Mouse (Mus musculus) hindbrain, embryonic 16.5 days (tissue): ENCODE measurements around the gene Fbxw9. TPM values are rescaled to one million over a fixed set of nuclear protein-coding genes. Genes with fewer than 3 reads are reported as not detected.

Source experiments
- ATAC-seq: fragments of 200-750 bp; cut with Nextera tagmentation; 2 replicates; pipeline ENCODE4 v1.8.0; 2017; ENCODE audit warnings: moderate TSS enrichment, moderate library complexity
- H3K27ac ChIP-seq: fragments of 300-500 bp; sonication (generic); 2 replicates; pipeline ENCODE4 v1.5.1; 2014; ENCODE audit warnings: low read depth, mild to moderate bottlenecking, control low read depth, low read length, moderate library complexity
- H3K27me3 ChIP-seq: fragments of 300-500 bp; sonication (generic); replicated peaks from 2 replicates; pipeline ENCODE4 v1.6.1; 2014; ENCODE audit warnings: low read length; ENCODE audit not compliant: control insufficient read depth, insufficient read depth
- H3K36me3 ChIP-seq: fragments of 300-500 bp; sonication (generic); 2 replicates; pipeline ENCODE4 v1.6.1; 2014; ENCODE audit warnings: mild to moderate bottlenecking, low read length, moderate library complexity, mixed read lengths; ENCODE audit not compliant: control insufficient read depth, insufficient read depth
- H3K4me1 ChIP-seq: fragments of 300-500 bp; sonication (generic); 2 replicates; pipeline ENCODE4 v1.6.1; 2014; ENCODE audit warnings: low read depth, low read length; ENCODE audit not compliant: control insufficient read depth, insufficient read depth
- H3K4me2 ChIP-seq: fragments of 300-500 bp; sonication (generic); 2 replicates; pipeline ENCODE4 v1.6.1; 2014; ENCODE audit warnings: mild to moderate bottlenecking, low read length, control low read depth, moderate library complexity
- H3K4me3 ChIP-seq: fragments of 300-500 bp; sonication (generic); 2 replicates; pipeline ENCODE4 v1.5.1; 2014; ENCODE audit warnings: mild to moderate bottlenecking, low read length, control low read depth, moderate library complexity
- H3K9ac ChIP-seq: fragments of 300-500 bp; sonication (generic); 2 replicates; pipeline ENCODE4 v1.6.1; 2014; ENCODE audit warnings: low read depth, mild to moderate bottlenecking, control low read depth, low read length, moderate library complexity
- H3K9me3 ChIP-seq: fragments of 300-500 bp; sonication (generic); 2 replicates; pipeline ENCODE4 v1.6.1; 2014; ENCODE audit warnings: mild to moderate bottlenecking, low read length, moderate library complexity; ENCODE audit not compliant: control insufficient read depth
- WGBS: fragments of 180-500 bp; shearing (Covaris S2); extraction: QIAGEN DNeasy Blood & Tissue Kit; methylation state at CpG from one replicate; pipeline ENCODE4 v1.1.7; 2014; 5-methylcytosine and 5-hydroxymethylcytosine counted together
- polyA plus RNA-seq: library from polyadenylated mRNA; unstranded; fragments of >200 nt; fragmentation: Nextera tagmentation; extraction: Ambion mirVana; gene quantifications from 2 replicates; pipeline ENCODE4 v1.2.1, GENCODE M21; 2015

The Fbxw9 gene
- polyA plus RNA-seq: 75.8 and 83.2 TPM in 2 replicates

DNA sequence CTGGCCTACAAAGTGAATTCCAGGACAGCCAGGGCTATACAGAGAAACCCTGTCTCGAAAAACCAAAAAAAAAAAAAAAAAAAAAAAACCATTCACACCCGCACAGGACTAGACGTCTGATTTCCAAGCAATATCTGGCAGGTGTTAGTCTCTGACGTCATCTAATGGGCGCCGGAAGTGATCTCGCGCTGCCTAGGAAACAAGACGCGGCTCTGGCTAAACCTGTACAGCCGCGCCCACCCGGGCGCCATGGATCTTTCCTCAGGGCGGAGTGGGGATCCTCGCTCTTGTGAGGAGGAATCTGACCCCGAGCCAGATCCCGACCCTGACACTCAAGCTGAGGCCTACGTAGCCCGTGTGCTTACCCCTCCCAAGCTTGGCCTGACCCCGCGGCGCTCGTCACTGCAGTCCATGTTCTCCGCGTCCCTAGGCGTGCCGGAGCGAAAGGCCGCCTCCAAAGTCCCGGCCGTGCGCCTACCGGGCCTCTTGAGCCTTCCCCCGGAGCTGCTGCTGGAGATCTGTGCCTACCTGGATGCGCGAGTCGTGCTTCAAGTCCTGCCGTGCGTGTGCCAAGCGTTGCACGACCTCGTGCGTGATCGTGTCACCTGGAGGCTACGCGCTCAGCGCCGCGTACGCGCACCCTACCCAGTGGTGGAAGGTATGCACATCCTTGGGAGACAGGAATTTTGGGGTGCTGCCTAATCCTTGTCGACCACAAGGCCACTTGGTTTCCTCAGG is at the start of gene Fbxw9:
TSS of gene Fbxw9 (plus strand) at position 177 of the 738 bp plus-strand sequence.
- Histone ChIP-seq H3K9ac (peak within 1 kb of the TSS; percentile 83), H3K36me3 (peaks cover 14% of the 10 kb centered on the region), H3K9me3 (no peaks in the 10 kb centered on the region), H3K4me2 (peak within 1 kb of the TSS; percentile 92), H3K27ac (peak within 1 kb of the TSS; percentile 75), H3K4me3 (peak within 1 kb of the TSS; percentile 71), H3K4me1 (peaks cover 19% of the 10 kb centered on the region), H3K27me3 (no peaks in the 10 kb centered on the region)
- peak; percentile 93 for ATAC-seq
- WGBS: under 1% methylated on average over 51 of the region's 53 CpGs

DNA sequence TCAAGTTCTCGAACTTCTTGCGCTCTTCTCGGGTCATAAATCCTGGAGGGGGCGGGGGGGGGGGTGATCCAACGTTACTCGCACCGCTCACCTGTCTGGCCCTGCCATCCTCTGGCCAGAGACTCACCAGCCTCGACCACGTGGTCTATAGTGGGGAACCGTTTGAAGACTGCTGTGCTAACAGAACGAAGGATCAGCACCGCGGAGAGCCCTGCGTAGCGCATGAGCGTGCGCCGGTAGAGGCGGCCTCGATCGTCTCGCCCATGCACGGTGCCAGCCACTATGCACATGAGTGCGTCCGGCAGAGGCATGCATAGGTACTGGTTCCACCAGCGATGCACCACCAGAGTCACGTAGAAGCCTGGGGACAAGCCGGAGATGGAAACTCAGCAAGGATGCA is 48.6 kb upstream of the Fbxw9 start:
- H3K4me2 ChIP-seq: peak overlapping the region; percentile 15; the same call in 1 of the 2 replicates
- H3K27me3 ChIP-seq: peaks cover 19% of the 10 kb centered on the region
- WGBS: 13% methylated on average over 28 of the region's 28 CpGs

DNA sequence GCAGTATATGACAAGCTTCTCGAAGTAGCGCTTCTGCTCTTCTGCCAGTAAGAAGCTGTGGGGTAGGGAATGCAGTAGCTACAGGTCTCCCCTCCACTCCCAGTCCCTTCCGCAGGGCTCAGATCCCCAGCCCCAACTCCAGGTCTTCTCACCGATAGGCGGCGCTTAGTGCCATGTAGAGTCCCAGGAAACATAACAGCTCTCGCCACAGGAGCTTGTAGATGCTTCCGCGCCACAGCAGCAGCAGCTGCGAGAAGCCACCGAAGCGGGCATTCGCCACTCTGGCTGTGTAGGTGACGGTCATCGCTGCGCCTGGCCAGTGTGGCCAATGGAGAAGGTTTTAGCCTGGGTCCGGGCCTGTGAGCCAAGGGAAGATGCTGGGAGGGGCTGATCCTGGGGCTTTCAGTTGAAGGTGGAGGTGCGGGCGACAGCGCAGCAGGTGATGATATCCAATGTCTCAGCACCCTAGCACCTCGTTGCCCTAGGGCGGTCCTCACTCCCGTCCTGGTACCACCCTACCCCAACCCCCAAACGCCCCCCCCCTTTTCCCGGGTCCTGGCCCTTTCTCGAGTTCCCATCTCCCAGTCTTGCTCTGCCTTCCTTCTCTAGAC is 46.5 kb upstream of the Fbxw9 start:
- 5% methylated on average over 26 of the region's 26 CpGs for WGBS
- peaks cover 19% of the 10 kb centered on the region for H3K27me3 ChIP-seq
- ATAC-seq: peak; percentile 65

More for the DNA sequence above, 48.6 kb upstream of the Fbxw9 start:
- no peak overlapping the region for H3K4me3 ChIP-seq
- H3K4me1 ChIP-seq: peaks cover 4% of the 10 kb centered on the region; the same call in 1 of the 2 replicates
- no peaks in the 10 kb centered on the region for H3K36me3 ChIP-seq
- no peak overlapping the region for H3K27ac ChIP-seq
- H3K9ac ChIP-seq: no peak overlapping the region
- H3K9me3 ChIP-seq: no peaks in the 10 kb centered on the region
- no peak for ATAC-seq

DNA sequence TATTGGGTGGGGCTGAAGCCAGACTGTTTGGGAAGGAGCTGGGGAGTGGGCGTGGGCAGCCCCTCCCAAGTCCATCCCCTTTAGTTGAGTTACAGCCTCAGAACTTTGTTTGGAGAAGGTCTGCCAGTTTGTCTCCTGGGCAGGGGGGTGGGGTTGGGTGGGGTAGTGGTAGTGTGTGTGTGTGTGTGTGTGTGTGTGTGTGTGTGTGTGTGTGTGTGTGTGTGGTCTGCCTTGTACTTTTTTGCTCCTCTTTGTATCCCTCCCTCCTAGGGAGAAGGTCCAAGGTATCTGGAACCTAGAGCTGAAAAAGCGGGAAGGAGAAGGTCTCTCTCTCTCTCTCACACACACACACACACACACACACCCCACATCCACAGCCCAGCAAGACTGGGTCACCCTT is 45.4 kb upstream of the Fbxw9 start, which contains the start of gene Best2:
TSS of gene Best2 (minus strand) at position 101 of the 400 bp plus-strand sequence.
- H3K27ac ChIP-seq: no peak within 1 kb of the TSS
- 58% methylated on average over 2 of the region's 2 CpGs for WGBS

More for the DNA sequence above, 46.5 kb upstream of the Fbxw9 start:
- Histone ChIP-seq H3K4me2 (peak overlapping the region; percentile 74), H3K9me3 (no peaks in the 10 kb centered on the region), H3K27ac (no peak overlapping the region), H3K4me3 (peak overlapping the region; percentile 40), H3K9ac (peak overlapping the region; percentile 65), H3K4me1 (peaks cover 4% of the 10 kb centered on the region; the same call in 1 of the 2 replicates), H3K36me3 (peaks cover 7% of the 10 kb centered on the region)

DNA sequence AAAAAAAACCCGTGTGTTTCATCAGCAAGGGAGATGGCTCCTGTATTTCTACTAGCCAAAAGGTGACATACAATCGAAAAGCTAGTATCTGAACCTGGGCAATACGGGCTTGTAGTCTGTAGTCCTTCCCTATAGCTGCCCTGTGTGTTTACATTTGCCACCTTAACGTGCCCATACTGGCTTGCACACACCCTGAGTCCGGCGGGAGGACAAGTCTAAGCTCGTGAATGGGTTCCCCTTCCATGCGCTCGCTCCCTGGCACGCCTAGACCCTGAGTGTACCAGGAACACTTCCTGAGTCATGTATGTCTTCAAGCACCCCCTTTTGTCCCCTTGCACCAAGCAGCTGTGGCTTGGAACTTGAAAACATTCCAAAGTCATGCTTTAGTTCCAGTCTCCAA is 43.1 kb upstream of the Fbxw9 start:
- no peak overlapping the region for H3K4me3 ChIP-seq
- WGBS: 78% methylated on average over 10 of the region's 10 CpGs
- no peaks in the 10 kb centered on the region for H3K9me3 ChIP-seq
- H3K27me3 ChIP-seq: peaks cover 7% of the 10 kb centered on the region
- H3K4me2 ChIP-seq: no peak overlapping the region
- peaks cover 4% of the 10 kb centered on the region; the same call in 1 of the 2 replicates for H3K4me1 ChIP-seq
- H3K27ac ChIP-seq: no peak overlapping the region
- H3K9ac ChIP-seq: no peak overlapping the region
- peaks cover 22% of the 10 kb centered on the region for H3K36me3 ChIP-seq
- ATAC-seq: no peak

More for the DNA sequence above, 45.4 kb upstream of the Fbxw9 start, which contains the start of gene Best2:
- H3K4me2 ChIP-seq: peak within 1 kb of the TSS; percentile 74
- H3K4me3 ChIP-seq: peak within 1 kb of the TSS; percentile 40
- no peaks in the 10 kb centered on the region for H3K9me3 ChIP-seq
- peaks cover 13% of the 10 kb centered on the region for H3K27me3 ChIP-seq
- no peak for ATAC-seq
- H3K4me1 ChIP-seq: peaks cover 4% of the 10 kb centered on the region; the same call in 1 of the 2 replicates
- H3K36me3 ChIP-seq: peaks cover 18% of the 10 kb centered on the region
- peak within 1 kb of the TSS; percentile 65 for H3K9ac ChIP-seq

DNA sequence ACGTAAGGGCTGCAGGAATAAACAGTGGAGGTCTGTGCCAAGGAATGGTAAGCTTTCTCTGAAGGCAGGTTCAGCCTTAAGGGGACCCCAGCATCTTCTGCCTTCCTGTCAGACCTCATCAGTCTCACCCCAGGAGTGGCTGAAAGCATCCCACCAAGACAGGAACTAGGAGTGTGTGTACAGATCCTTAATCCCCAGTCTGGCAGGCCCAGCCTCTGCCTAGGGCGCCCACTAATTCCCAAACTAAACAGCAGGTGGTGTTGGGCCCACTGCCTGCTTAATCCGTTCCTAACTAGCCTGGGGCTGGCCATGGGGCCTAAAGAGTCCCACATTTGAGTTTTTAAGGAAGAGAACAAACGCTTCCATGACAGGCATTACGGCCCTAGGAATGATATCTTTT is 42.6 kb upstream of the Fbxw9 start:
- H3K9ac ChIP-seq: no peak overlapping the region
- 51% methylated on average over 5 of the region's 5 CpGs for WGBS
- H3K4me2 ChIP-seq: no peak overlapping the region
- ATAC-seq: no peak; the same call in 1 of the 2 replicates
- peaks cover 22% of the 10 kb centered on the region for H3K36me3 ChIP-seq
- no peaks in the 10 kb centered on the region for H3K9me3 ChIP-seq
- peaks cover 5% of the 10 kb centered on the region for H3K27me3 ChIP-seq
- peaks cover 4% of the 10 kb centered on the region; the same call in 1 of the 2 replicates for H3K4me1 ChIP-seq
- H3K27ac ChIP-seq: no peak overlapping the region
- H3K4me3 ChIP-seq: no peak overlapping the region

DNA sequence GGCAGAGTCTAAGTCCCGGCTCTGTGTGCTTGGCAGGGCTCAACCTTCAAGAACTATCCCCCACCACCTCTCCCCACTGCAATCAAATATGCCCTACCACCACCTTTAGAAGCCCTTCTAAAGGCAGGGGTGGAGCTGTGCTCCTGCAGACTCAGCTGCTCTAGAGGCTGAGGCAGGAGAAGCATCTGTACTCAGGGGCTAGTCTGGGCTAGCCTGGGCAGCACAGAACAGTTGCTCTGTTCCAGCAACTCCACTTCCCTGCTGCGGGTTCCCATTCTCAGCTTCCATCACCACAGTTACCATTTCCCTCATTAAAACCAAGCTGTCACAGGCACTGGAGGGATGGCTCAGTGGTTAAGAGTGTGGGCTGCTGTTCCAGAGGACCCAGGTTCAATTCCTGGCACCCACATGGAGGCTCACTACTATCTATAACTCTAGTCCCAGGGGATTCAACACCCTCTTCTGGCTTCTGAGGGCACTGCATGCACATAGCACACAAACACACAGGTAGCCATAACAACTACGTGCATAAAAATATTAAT is 38.3 kb upstream of the Fbxw9 start:
- ATAC-seq: no peak
- H3K4me1 ChIP-seq: peaks cover 20% of the 10 kb centered on the region
- no peak overlapping the region for H3K9ac ChIP-seq
- peaks cover 26% of the 10 kb centered on the region for H3K36me3 ChIP-seq
- no peak overlapping the region for H3K4me2 ChIP-seq
- H3K27me3 ChIP-seq: no peaks in the 10 kb centered on the region
- H3K9me3 ChIP-seq: no peaks in the 10 kb centered on the region
- 91% methylated on average over 3 of the region's 3 CpGs for WGBS
- H3K4me3 ChIP-seq: no peak overlapping the region
- no peak overlapping the region for H3K27ac ChIP-seq

DNA sequence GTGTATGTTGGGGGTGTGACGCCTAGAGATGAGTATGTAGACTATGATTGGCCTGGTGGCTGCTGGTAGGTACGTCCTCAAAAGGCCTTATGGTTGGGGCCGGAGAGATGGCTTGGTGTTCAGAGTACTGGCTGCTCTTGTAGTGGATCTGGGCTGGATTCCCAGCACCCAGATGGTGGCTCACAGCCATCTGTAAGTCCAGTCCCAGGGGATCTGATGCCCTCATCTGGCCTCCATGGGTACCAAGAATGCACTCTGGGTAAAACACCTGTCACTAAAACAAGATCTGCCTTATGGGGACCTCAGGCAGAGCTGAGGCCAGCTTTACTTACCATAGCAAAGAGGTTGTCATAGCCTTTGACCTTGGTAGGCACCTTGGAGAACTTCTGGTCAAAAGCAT is 36.0 kb upstream of the Fbxw9 start:
- H3K9ac ChIP-seq: no peak overlapping the region
- ATAC-seq: no peak
- no peaks in the 10 kb centered on the region for H3K27me3 ChIP-seq
- 86% methylated on average over 3 of the region's 3 CpGs for WGBS
- peak overlapping the region; percentile 95 for H3K4me2 ChIP-seq
- peak overlapping the region; percentile 90 for H3K4me3 ChIP-seq
- peaks cover 13% of the 10 kb centered on the region for H3K36me3 ChIP-seq
- H3K9me3 ChIP-seq: no peaks in the 10 kb centered on the region
- H3K27ac ChIP-seq: no peak overlapping the region
- peaks cover 30% of the 10 kb centered on the region for H3K4me1 ChIP-seq
